Mouse (Mus musculus) testis, adult 2 months (tissue): ENCODE results near the gene Akap2.

Experiments used
- CTCF ChIP-seq: fragments of 200-500 bp; IDR thresholded peaks from 2 replicates; pipeline ENCODE4 v1.5.1; 2012; ENCODE audit warnings: low read depth, mild to moderate bottlenecking, inconsistent platforms, low read length, moderate library complexity; ENCODE audit not compliant: control insufficient read depth, insufficient read depth, insufficient replicate concordance
- POLR2A ChIP-seq: fragments of 200-500 bp; IDR thresholded peaks from 2 replicates; pipeline ENCODE4 v1.6.1; 2012; ENCODE audit warnings: low read depth, mild to moderate bottlenecking, inconsistent platforms, low read length, moderate library complexity; ENCODE audit not compliant: control insufficient read depth

GRCm38 (mm10) chr4:57884511-57884910 lies 167.1 kb downstream of the Akap2 start:
- TF ChIP-seq CTCF: no peak
- no peak for TF ChIP-seq POLR2A
